Comparison of ENCODE assay signal across 9 mouse cellular contexts in the genomic region with DNA sequence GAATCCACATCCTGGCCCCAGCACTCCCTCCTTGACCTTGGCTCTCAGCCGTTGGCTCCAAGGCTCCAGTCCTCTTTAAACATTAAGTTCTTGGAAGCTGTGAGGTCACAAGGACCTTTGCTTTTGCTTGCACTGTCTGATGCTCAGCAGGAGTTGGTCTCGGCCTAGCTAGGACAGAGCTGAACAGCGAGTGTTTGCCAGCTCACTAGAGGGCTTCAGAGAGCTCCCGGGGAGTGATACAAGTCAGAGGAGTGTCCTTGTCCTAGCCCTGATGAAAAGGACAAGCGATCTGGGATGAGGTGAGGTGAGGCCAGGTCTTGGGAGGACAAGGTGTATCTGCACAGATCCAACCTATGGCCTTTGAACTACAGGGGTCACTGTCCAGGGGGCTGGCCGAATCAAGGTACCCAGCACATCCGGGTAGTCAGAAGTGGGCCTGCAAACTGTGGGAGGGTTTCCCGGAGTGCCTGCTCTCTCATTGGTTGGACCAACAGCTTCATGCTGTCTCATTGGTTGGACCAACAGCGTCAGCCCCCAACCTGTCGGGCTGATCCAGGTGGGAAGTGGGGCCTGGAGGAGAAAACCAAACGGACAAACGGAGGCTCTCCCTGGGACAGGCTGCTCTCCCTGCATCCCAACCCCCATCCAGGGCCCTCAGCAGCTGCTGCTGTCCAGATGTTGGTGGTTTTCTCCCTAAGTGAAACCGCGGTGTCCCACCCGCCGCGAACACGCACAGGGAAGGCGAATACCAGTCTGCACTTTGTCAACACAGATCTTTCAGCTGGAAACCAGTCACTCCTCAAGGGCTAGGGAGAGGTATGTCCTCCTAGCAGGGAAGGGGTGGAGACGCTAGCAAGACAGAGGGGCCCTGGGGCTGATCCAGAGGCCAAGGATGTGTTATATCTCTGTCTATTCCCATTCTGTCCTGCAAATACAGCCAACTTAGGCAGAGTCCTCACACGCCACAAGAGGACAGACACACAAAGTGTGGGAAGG. TPM values are rescaled to one million over a fixed set of nuclear protein-coding genes. Genes with fewer than 3 reads are reported as not detected.
DNase-seq lines count a peak whose midpoint lies in the region; ATAC-seq lines count a peak whose summit lies in the region.
"Had no signal": no experiment of that assay in that cellular context is flagged by ENCODE, and none has a peak within 500 bp of the region (broad histone marks: within the 10 kb centered on the region; RNA-seq: fewer than 3 reads in every experiment).

No protein-coding gene starts in this region.

- DNase-seq in heart, postnatal 10 days: no peak
- peak; percentile 38 for DNase-seq in neural tube, embryonic 10.5 days (ENCODE audit: extremely low spot score, low spot score)
- DNase-seq in frontal cortex, adult 2 months (ENCODE audit: extremely low spot score in 1 of 2, low spot score in 1 of 2): no peak
- no peak for DNase-seq in cerebellum, postnatal 25 days

- peak overlapping the region; percentile 47; the same call in 1 of the 2 replicates for H3K9ac ChIP-seq in heart, embryonic 14.5 days (ENCODE audit: low read length)
- H3K9ac ChIP-seq in hindbrain, embryonic 12.5 days: peak overlapping the region; percentile 48
- no peak overlapping the region for H3K9ac ChIP-seq in limb, embryonic 15.5 days

- H3K27me3 ChIP-seq in heart, embryonic 14.5 days (ENCODE audit: control insufficient read depth, insufficient read depth, low read length): no peaks in the 10 kb centered on the region
- no peaks in the 10 kb centered on the region for H3K27me3 ChIP-seq in hindbrain, embryonic 12.5 days
- H3K27me3 ChIP-seq in limb, embryonic 15.5 days: no peaks in the 10 kb centered on the region

- no peaks in the 10 kb centered on the region; a peak in 2 of 4 replicates for H3K4me1 ChIP-seq in heart, embryonic 14.5 days (ENCODE audit: control insufficient read depth in 2 of 2, insufficient read depth in 2 of 2, low read length in 2 of 2)
- no peaks in the 10 kb centered on the region for H3K4me1 ChIP-seq in hindbrain, embryonic 12.5 days
- H3K4me1 ChIP-seq in limb, embryonic 15.5 days: peaks cover 9% of the 10 kb centered on the region

- H3K36me3 ChIP-seq in heart, embryonic 14.5 days (ENCODE audit: control insufficient read depth, insufficient read depth, low read length): no peaks in the 10 kb centered on the region
- no peaks in the 10 kb centered on the region for H3K36me3 ChIP-seq in hindbrain, embryonic 12.5 days
- H3K36me3 ChIP-seq in limb, embryonic 15.5 days: no peaks in the 10 kb centered on the region
- H3K36me3 ChIP-seq: G1E had no signal

- ATAC-seq in heart, embryonic 14.5 days (ENCODE audit: insufficient number of reproducible peaks, insufficient read depth, low FRiP score, low read depth): no peak
- ATAC-seq in hindbrain, embryonic 12.5 days (ENCODE audit: low FRiP score): no peak
- peak; percentile 41; the same call in 1 of the 2 replicates for ATAC-seq in limb, embryonic 15.5 days (ENCODE audit: insufficient number of reproducible peaks, low FRiP score, low TSS enrichment, low read depth)
- ATAC-seq in frontal cortex, adult (ENCODE audit: low TSS enrichment): no peak

- H3K9me3 ChIP-seq in heart, embryonic 14.5 days (ENCODE audit: control insufficient read depth, low read length): no peaks in the 10 kb centered on the region
- H3K9me3 ChIP-seq in hindbrain, embryonic 12.5 days (replicated peaks): no peaks in the 10 kb centered on the region
- no peaks in the 10 kb centered on the region for H3K9me3 ChIP-seq in limb, embryonic 15.5 days

- peak overlapping the region; percentile 16 to 37; a peak in 3 of 4 replicates for H3K4me3 ChIP-seq in heart, embryonic 14.5 days (ENCODE audit: control insufficient read depth in 1 of 2, insufficient read depth in 1 of 2, low read depth in 1 of 2, low read length in 2 of 2)
- H3K4me3 ChIP-seq in hindbrain, embryonic 12.5 days: peak overlapping the region; percentile 25
- H3K4me3 ChIP-seq in limb, embryonic 15.5 days: peak overlapping the region; percentile 38

- intact Hi-C loops in heart, postnatal 10 days (cut with DNase I): no loop called here

- peak overlapping the region; percentile 54 for H3K4me2 ChIP-seq in heart, embryonic 14.5 days (ENCODE audit: low read length)
- H3K4me2 ChIP-seq in hindbrain, embryonic 12.5 days (replicated peaks): peak overlapping the region; percentile 49
- peak overlapping the region; percentile 47 for H3K4me2 ChIP-seq in limb, embryonic 15.5 days

- 18% methylated on average over 21 of the region's 21 CpGs for WGBS in heart, embryonic 14.5 days
- WGBS in hindbrain, embryonic 12.5 days: 18% methylated on average over 21 of the region's 21 CpGs
- 21% methylated on average over 21 of the region's 21 CpGs for WGBS in limb, embryonic 15.5 days

- no peak overlapping the region for H3K27ac ChIP-seq in heart, embryonic 14.5 days (replicated peaks in 1 of 2; ENCODE audit: control insufficient read depth in 1 of 2, insufficient read depth in 1 of 2, low read depth in 2 of 2, low read length in 2 of 2)
- H3K27ac ChIP-seq in hindbrain, embryonic 12.5 days: no peak overlapping the region
- no peak overlapping the region for H3K27ac ChIP-seq in limb, embryonic 15.5 days

RNA-seq across cellular contexts. Expression of gene Cbx2, which starts 15.0 kb away (rescaled TPM):
- 9.8 and 11.9 TPM in 2 replicates for polyA plus RNA-seq in heart, embryonic 14.5 days (2014; fragmentation: Nextera tagmentation; extraction: Ambion mirVana)
- total RNA-seq in heart, postnatal 10 days (2021): 1 to 10 TPM; 5.2 to 6.8 TPM
- 60.5 and 62.5 TPM in 2 replicates for polyA plus RNA-seq in hindbrain, embryonic 12.5 days (2016; fragmentation: Nextera tagmentation; extraction: Ambion mirVana)
- 30.4 and 32.3 TPM in 2 replicates for polyA plus RNA-seq in limb, embryonic 15.5 days (2015; fragmentation: Nextera tagmentation; extraction: Ambion mirVana)
- polyA plus RNA-seq in frontal cortex, adult 2 months (2012; rRNA removed): 2.8 and 3.3 TPM in 2 replicates
- polyA plus RNA-seq: G1E had no signal

RNA-seq across cellular contexts. Expression of gene Enpp7, which starts 19.8 kb away (rescaled TPM):
- not detected in 2 replicates for polyA plus RNA-seq in heart, embryonic 14.5 days (2014; fragmentation: Nextera tagmentation; extraction: Ambion mirVana)
- not detected for total RNA-seq in heart, postnatal 10 days (2021)
- not detected in 2 replicates for polyA plus RNA-seq in hindbrain, embryonic 12.5 days (2016; fragmentation: Nextera tagmentation; extraction: Ambion mirVana)
- not detected in 2 replicates for polyA plus RNA-seq in limb, embryonic 15.5 days (2015; fragmentation: Nextera tagmentation; extraction: Ambion mirVana)
- 0.08 and 0.10 TPM in 2 replicates for polyA plus RNA-seq in frontal cortex, adult 2 months (2012; rRNA removed)
- total RNA-seq: G1E had no signal
- polyA plus RNA-seq: G1E had no signal

RNA-seq across cellular contexts. Expression of gene Cbx8, which starts 33.0 kb away (rescaled TPM):
- polyA plus RNA-seq in heart, embryonic 14.5 days (2014; fragmentation: Nextera tagmentation; extraction: Ambion mirVana): 9.3 and 9.6 TPM in 2 replicates
- 1 to 10 TPM; 5.6 to 7.5 TPM for total RNA-seq in heart, postnatal 10 days (2021)
- 9.9 and 11.6 TPM in 2 replicates for polyA plus RNA-seq in hindbrain, embryonic 12.5 days (2016; fragmentation: Nextera tagmentation; extraction: Ambion mirVana)
- polyA plus RNA-seq in limb, embryonic 15.5 days (2015; fragmentation: Nextera tagmentation; extraction: Ambion mirVana): 8.9 and 9.6 TPM in 2 replicates
- 6.9 and 7.6 TPM in 2 replicates for polyA plus RNA-seq in frontal cortex, adult 2 months (2012; rRNA removed)
- total RNA-seq: G1E had no signal
- polyA plus RNA-seq: G1E had no signal
